Mouse (Mus musculus) lung, embryonic 15.5 days (tissue): ENCODE measurements around the gene Myo3b. TPM values are rescaled to one million over a fixed set of nuclear protein-coding genes. Genes with fewer than 3 reads are reported as not detected.
A peak's percentile ranks its signal among the peaks of the same experiment; 100 is the strongest.

Experiments
- ATAC-seq: fragments of 200-750 bp; cut with Nextera tagmentation; 2 replicates; pipeline ENCODE4 v1.8.0; 2017; ENCODE audit warnings: moderate number of reproducible peaks, borderline replicate concordance; ENCODE audit not compliant: low FRiP score, low TSS enrichment; ENCODE audit errors: extremely low read depth
- H3K27ac ChIP-seq: fragments of 300-500 bp; sonication (generic); 2 replicates; pipeline ENCODE4 v1.5.1; 2015; ENCODE audit warnings: moderate library complexity, mild to moderate bottlenecking, inconsistent platforms
- H3K27me3 ChIP-seq: fragments of 300-500 bp; sonication (generic); 2 replicates; pipeline ENCODE4 v1.6.1; 2015; ENCODE audit warnings: inconsistent platforms
- H3K36me3 ChIP-seq: fragments of 300-500 bp; sonication (generic); 2 replicates; pipeline ENCODE4 v1.6.1; 2015; ENCODE audit warnings: inconsistent platforms
- H3K4me1 ChIP-seq: fragments of 300-500 bp; sonication (generic); 2 replicates; pipeline ENCODE4 v1.6.1; 2015; ENCODE audit warnings: inconsistent platforms
- H3K4me2 ChIP-seq: fragments of 300-500 bp; sonication (generic); 2 replicates; pipeline ENCODE4 v1.6.1; 2015; ENCODE audit warnings: inconsistent platforms, mild to moderate bottlenecking, moderate library complexity
- H3K4me3 ChIP-seq: fragments of 300-500 bp; sonication (generic); 2 replicates; pipeline ENCODE4 v1.5.1; 2015; ENCODE audit warnings: mild to moderate bottlenecking, inconsistent platforms
- H3K9ac ChIP-seq: fragments of 300-500 bp; sonication (generic); 2 replicates; pipeline ENCODE4 v1.6.1; 2015; ENCODE audit warnings: inconsistent platforms
- H3K9me3 ChIP-seq: fragments of 300-500 bp; sonication (generic); 2 replicates; pipeline ENCODE4 v1.6.1; 2016; ENCODE audit warnings: inconsistent platforms
- WGBS: fragments of 180-500 bp; shearing (Covaris S2); methylation state at CpG from one replicate; pipeline ENCODE4 v1.1.7; 2015; 5-methylcytosine and 5-hydroxymethylcytosine counted together
- polyA plus RNA-seq: library from polyadenylated mRNA; unstranded; fragments of >200 nt; fragmentation: Nextera tagmentation; extraction: Ambion mirVana; gene quantifications from 2 replicates; pipeline ENCODE4 v1.2.1, GENCODE M21; 2015

Myo3b gene
- polyA plus RNA-seq, 1 experiment from 2014 or later = 0.46 TPM

DNA sequence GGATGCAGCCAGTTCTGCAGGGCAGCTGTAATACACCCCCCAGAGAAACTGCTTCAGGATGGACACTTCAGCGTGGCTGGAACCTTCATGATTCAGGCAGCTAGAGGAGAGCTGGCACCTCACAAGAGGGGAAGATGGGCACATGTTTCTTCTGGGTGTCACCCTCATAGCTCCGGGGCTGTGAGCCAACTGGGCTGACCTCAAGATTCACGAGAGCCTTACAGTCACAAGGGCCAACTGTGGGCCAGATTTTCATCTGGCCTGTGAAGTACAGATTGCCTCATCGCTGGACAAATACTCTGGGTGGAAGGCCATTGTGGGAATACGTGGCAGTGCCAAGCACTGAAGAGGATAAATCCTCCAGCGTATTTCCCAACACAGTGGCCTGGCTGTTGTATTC lies 294.6 kb downstream of the Myo3b start:
- 0 out of 2 replicates have a peak overlapping the region, but pooled peaks have one; percentile 13 for H3K27ac ChIP-seq
- H3K36me3 ChIP-seq = no peaks in the 10 kb centered on the region
- no peaks in the 10 kb centered on the region for H3K27me3 ChIP-seq
- H3K4me3 ChIP-seq = no peak overlapping the region
- peaks cover 50% of the 10 kb centered on the region for H3K4me1 ChIP-seq
- WGBS = 49% methylated on average over 6 of the region's 6 CpGs
- no peak for ATAC-seq
- no peak overlapping the region for H3K4me2 ChIP-seq
- no peak overlapping the region for H3K9ac ChIP-seq
- no peaks in the 10 kb centered on the region for H3K9me3 ChIP-seq

GRCm38 (mm10) chr2:70336551-70336950 lies 297.6 kb downstream of the Myo3b start:
- H3K4me1 ChIP-seq = peaks cover 50% of the 10 kb centered on the region
- H3K9me3 ChIP-seq = no peaks in the 10 kb centered on the region
- peak overlapping the region; percentile 87 for H3K27ac ChIP-seq
- whole genome bisulfite sequencing = 33% methylated on average over 6 of the region's 6 CpGs
- no peak for ATAC-seq
- H3K27me3 ChIP-seq = no peaks in the 10 kb centered on the region
- no peaks in the 10 kb centered on the region for H3K36me3 ChIP-seq
- peak overlapping the region; percentile 47; the same call in 1 of the 2 replicates for H3K4me2 ChIP-seq
- no peak overlapping the region for H3K9ac ChIP-seq
- no peak overlapping the region for H3K4me3 ChIP-seq

GRCm38 (mm10) chr2:70337208-70337611 lies 298.3 kb downstream of the Myo3b start:
- no peaks in the 10 kb centered on the region for H3K9me3 ChIP-seq
- no peaks in the 10 kb centered on the region for H3K27me3 ChIP-seq
- 3% methylated on average over 7 of the region's 7 CpGs for WGBS
- no peaks in the 10 kb centered on the region for H3K36me3 ChIP-seq
- ATAC-seq = peak; percentile 82
- H3K4me1 ChIP-seq = peaks cover 50% of the 10 kb centered on the region
- no peak overlapping the region for H3K4me3 ChIP-seq
- H3K4me2 ChIP-seq = peak overlapping the region; percentile 47
- peak overlapping the region; percentile 87 for H3K27ac ChIP-seq
- H3K9ac ChIP-seq = no peak overlapping the region

DNA sequence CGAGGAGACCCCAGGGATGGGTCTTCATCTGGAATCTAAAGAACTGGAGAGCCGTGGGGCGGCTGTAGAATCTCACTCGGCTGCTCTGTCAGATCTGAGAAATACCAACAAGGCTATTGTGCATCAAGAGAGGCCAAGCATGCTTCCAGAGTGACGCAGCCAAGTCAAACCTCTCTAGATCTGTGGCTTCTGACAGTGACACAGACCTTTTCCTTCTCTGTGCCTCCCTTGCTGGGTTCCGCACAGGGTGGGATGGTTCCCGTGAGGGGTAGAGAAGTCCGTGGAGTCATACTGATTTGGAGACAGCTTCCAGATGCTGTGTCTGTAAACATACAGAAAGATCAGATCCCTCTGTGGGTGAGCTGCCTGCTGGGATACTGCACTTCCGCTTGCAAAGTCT lies 298.9 kb downstream of the Myo3b start:
- Histone ChIP-seq H3K27ac (peak overlapping the region; percentile 87), H3K4me1 (peaks cover 50% of the 10 kb centered on the region), H3K9me3 (no peaks in the 10 kb centered on the region), H3K4me3 (no peak overlapping the region), H3K36me3 (no peaks in the 10 kb centered on the region), H3K4me2 (peak overlapping the region; percentile 47), H3K9ac (no peak overlapping the region), H3K27me3 (no peaks in the 10 kb centered on the region)
- ATAC-seq = peak; percentile 40
- WGBS = 12% methylated on average over 9 of the region's 9 CpGs

DNA sequence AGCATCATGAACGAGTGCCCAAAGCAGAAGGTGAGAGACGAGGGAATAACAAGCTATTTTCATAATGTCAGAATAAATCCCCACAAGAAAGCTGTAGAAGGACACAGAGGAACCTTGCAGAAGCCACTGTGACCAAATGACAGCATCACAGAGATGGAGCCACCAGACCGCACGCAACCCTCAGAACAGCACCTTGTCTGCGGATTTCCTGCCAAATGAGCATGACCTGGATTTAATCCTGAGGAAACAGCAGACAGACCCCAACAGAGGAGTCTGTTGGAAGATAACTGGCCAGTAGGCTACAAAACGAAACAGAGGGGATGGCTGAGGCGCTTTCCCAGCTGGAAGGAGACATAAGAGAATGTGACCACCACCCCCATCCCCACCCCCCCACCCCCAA lies 300.1 kb downstream of the Myo3b start:
- no peak for ATAC-seq
- H3K27ac ChIP-seq = no peak overlapping the region
- 80% methylated on average over 7 of the region's 7 CpGs for WGBS

GRCm38 (mm10) chr2:70339501-70339900 lies 300.6 kb downstream of the Myo3b start:
- Histone ChIP-seq H3K27ac (no peak overlapping the region), H3K27me3 (no peaks in the 10 kb centered on the region), H3K9ac (no peak overlapping the region), H3K4me3 (no peak overlapping the region), H3K4me1 (peaks cover 39% of the 10 kb centered on the region), H3K36me3 (no peaks in the 10 kb centered on the region), H3K9me3 (no peaks in the 10 kb centered on the region), H3K4me2 (no peak overlapping the region)
- 54% methylated on average over 6 of the region's 6 CpGs for WGBS
- no peak for ATAC-seq

More for the DNA sequence above, 300.1 kb downstream of the Myo3b start:
- Histone ChIP-seq H3K4me2 (no peak overlapping the region), H3K36me3 (no peaks in the 10 kb centered on the region), H3K4me3 (no peak overlapping the region), H3K4me1 (peaks cover 42% of the 10 kb centered on the region), H3K27me3 (no peaks in the 10 kb centered on the region), H3K9me3 (no peaks in the 10 kb centered on the region), H3K9ac (no peak overlapping the region)

GRCm38 (mm10) chr2:70340224-70340623 lies 301.3 kb downstream of the Myo3b start:
- H3K4me2 ChIP-seq = no peak overlapping the region
- 86% methylated on average over 8 of the region's 8 CpGs for WGBS
- H3K27me3 ChIP-seq = no peaks in the 10 kb centered on the region
- no peak overlapping the region for H3K27ac ChIP-seq
- H3K4me1 ChIP-seq = peaks cover 31% of the 10 kb centered on the region
- H3K9me3 ChIP-seq = no peaks in the 10 kb centered on the region
- no peak overlapping the region for H3K9ac ChIP-seq
- no peaks in the 10 kb centered on the region for H3K36me3 ChIP-seq
- H3K4me3 ChIP-seq = no peak overlapping the region
- no peak for ATAC-seq

DNA sequence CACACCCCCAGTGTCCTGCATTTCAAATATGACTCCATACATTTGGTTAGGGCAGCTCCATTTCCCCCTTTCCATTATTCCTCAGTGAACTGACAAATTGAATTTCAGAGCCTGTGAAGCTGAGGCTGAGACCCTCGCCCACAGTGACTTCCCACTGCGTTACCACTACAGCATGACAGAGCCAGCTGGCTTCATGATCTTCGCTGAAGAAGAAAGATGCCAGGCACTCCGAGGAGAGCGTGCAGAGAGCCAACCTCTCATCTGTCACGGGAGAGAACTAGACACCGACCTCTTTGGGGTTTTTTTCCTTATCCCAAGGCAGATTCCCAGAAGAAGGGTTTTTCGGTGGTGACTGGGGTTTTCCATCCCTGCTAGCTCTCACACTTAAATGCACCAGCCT lies 306.2 kb downstream of the Myo3b start:
- Histone ChIP-seq H3K36me3 (no peaks in the 10 kb centered on the region), H3K27ac (no peak overlapping the region), H3K9me3 (no peaks in the 10 kb centered on the region), H3K4me3 (no peak overlapping the region), H3K9ac (no peak overlapping the region), H3K27me3 (no peaks in the 10 kb centered on the region), H3K4me2 (no peak overlapping the region), H3K4me1 (no peaks in the 10 kb centered on the region; the same call in 1 of the 2 replicates)
- no peak for ATAC-seq
- 49% methylated on average over 8 of the region's 8 CpGs for WGBS

- Histone ChIP-seq H3K4me3 (no peak overlapping the region), H3K27ac (no peak overlapping the region)
- no peak for ATAC-seq
Measured at GRCm38 (mm10) chr2:70347511-70347910, 308.6 kb downstream of the Myo3b start.

GRCm38 (mm10) chr2:70348793-70349553 lies 310.0 kb downstream of the Myo3b start:
- Histone ChIP-seq H3K4me1 (no peaks in the 10 kb centered on the region; the same call in 1 of the 2 replicates), H3K27ac (no peak overlapping the region), H3K36me3 (no peaks in the 10 kb centered on the region), H3K27me3 (no peaks in the 10 kb centered on the region), H3K4me2 (no peak overlapping the region), H3K4me3 (no peak overlapping the region), H3K9ac (no peak overlapping the region), H3K9me3 (no peaks in the 10 kb centered on the region)
- no peak for ATAC-seq
- WGBS = 55% methylated on average over 11 of the region's 11 CpGs

More at GRCm38 (mm10) chr2:70347511-70347910, 308.6 kb downstream of the Myo3b start:
- Histone ChIP-seq H3K36me3 (no peaks in the 10 kb centered on the region), H3K4me2 (no peak overlapping the region), H3K27me3 (no peaks in the 10 kb centered on the region), H3K4me1 (no peaks in the 10 kb centered on the region; the same call in 1 of the 2 replicates), H3K9me3 (no peaks in the 10 kb centered on the region), H3K9ac (no peak overlapping the region)
- WGBS = 0% methylated on average over 1 of the region's 1 CpGs

- no peak overlapping the region for H3K4me2 ChIP-seq
- no peak overlapping the region for H3K27ac ChIP-seq
- no peak for ATAC-seq
- no peak overlapping the region for H3K4me3 ChIP-seq
- H3K9me3 ChIP-seq = no peaks in the 10 kb centered on the region
- H3K4me1 ChIP-seq = no peaks in the 10 kb centered on the region; the same call in 1 of the 2 replicates
- WGBS = 84% methylated on average over 10 of the region's 10 CpGs
- H3K27me3 ChIP-seq = no peaks in the 10 kb centered on the region
- no peaks in the 10 kb centered on the region for H3K36me3 ChIP-seq
- no peak overlapping the region for H3K9ac ChIP-seq
Measured at GRCm38 (mm10) chr2:70352435-70353165, 313.7 kb downstream of the Myo3b start.

DNA sequence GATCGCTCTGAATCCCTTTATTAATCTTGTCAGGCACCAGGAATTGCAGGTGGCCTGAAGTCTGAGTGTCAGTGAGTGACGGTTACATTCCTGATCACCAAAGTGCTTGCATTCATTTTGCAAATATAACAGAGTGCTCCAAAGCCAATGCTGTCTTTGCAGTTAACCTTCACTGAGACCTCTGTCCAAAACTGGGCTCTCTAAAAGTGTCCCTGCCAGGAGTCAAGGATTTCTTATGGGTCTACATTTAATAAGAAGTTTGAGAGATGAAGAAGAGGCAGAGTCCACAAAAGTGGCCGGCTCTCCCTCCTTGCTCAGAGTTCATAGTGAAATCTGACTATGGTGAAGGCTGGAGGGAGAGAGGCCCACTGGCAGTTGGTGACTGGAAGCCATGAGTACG lies 315.1 kb downstream of the Myo3b start:
- no peak overlapping the region for H3K27ac ChIP-seq
- H3K4me1 ChIP-seq = no peaks in the 10 kb centered on the region; the same call in 1 of the 2 replicates
- no peak overlapping the region for H3K9ac ChIP-seq
- WGBS = 72% methylated on average over 4 of the region's 4 CpGs
- H3K9me3 ChIP-seq = no peaks in the 10 kb centered on the region
- H3K27me3 ChIP-seq = no peaks in the 10 kb centered on the region
- H3K4me2 ChIP-seq = no peak overlapping the region
- ATAC-seq = no peak
- no peaks in the 10 kb centered on the region for H3K36me3 ChIP-seq
- H3K4me3 ChIP-seq = no peak overlapping the region
